In the genomic region with DNA sequence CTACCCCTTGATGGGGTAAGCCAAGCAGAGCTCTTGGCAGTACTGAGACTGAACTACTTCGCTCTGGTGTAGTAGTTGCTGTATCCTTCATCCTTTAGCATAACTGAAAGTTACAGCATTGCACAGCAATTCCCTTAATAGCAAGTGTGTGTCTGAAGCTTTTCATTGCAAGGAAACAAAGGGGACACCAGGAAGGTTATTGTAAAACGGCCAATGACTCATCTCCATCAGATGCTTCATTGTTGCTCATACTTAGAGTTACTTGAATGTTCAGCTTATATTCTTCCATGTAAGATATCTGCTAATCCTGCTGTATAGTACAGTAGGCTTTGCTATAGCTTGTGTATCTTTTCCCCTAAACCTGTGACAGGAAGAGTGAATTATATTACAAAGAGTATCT, we compare ENCODE assay signal across 12 mouse cellular contexts.
"Had no signal": no experiment of that assay in that cellular context is flagged by ENCODE, and none has a peak within 500 bp of the region (broad histone marks: within the 10 kb centered on the region; RNA-seq: fewer than 3 reads in every experiment).

No protein-coding gene starts in this region.

- DNase-seq: lung, adult 18-20 months; lung, embryonic 14.5 days; lung, postnatal 10 days; lung, postnatal 4 days; retina, postnatal 1 day; right cerebral cortex, adult 18-20 months; right cerebral cortex, postnatal 25 days; right cerebral cortex, postnatal 4 days; spleen, adult 18-20 months; thymus, adult 2 months; thymus, postnatal 25 days; thymus, postnatal 4 days had no signal
